Mouse (Mus musculus): ENCODE results near the gene Trove2.

- TF ChIP-seq CTCF (IDR thresholded peaks at IDR 0.05; ENCODE audit: extremely low read depth, insufficient read depth, low read length): no peak
- TF ChIP-seq POLR2A (IDR thresholded peaks at IDR 0.05; ENCODE audit: extremely low read depth, insufficient read depth, low read length): no peak
Measured at GRCm38 (mm10) chr1:143731691-143732090, 45.2 kb downstream of the Trove2 start.

Data from cortical plate, adult 2 months (tissue).